Mouse (Mus musculus) heart, embryonic 15.5 days (tissue): Measurements from ENCODE around the gene Smoc2. TPM values are rescaled to one million over a fixed set of nuclear protein-coding genes. Genes with fewer than 3 reads are reported as not detected.

ENCODE experiments used
- ATAC-seq: fragments of 200-750 bp; cut with Nextera tagmentation; replicated peaks from 2 replicates; pipeline ENCODE4 v1.8.0; 2017; ENCODE audit warnings: low read depth, moderate TSS enrichment; ENCODE audit not compliant: insufficient number of reproducible peaks, insufficient read depth, low FRiP score
- H3K27ac ChIP-seq: fragments of 300-500 bp; sonication (generic); 2 replicates; pipeline ENCODE4 v1.5.1; 2015; ENCODE audit warnings: mild to moderate bottlenecking, inconsistent platforms
- H3K27me3 ChIP-seq: fragments of 300-500 bp; sonication (generic); 2 replicates; pipeline ENCODE4 v1.6.1; 2015; ENCODE audit warnings: inconsistent platforms
- H3K36me3 ChIP-seq: fragments of 300-500 bp; sonication (generic); 2 replicates; pipeline ENCODE4 v1.6.1; 2015; ENCODE audit warnings: mild to moderate bottlenecking, inconsistent platforms
- H3K4me1 ChIP-seq: fragments of 300-500 bp; sonication (generic); replicated peaks from 2 replicates; pipeline ENCODE4 v1.6.1; 2015; ENCODE audit warnings: inconsistent platforms
- H3K4me2 ChIP-seq: fragments of 300-500 bp; sonication (generic); 2 replicates; pipeline ENCODE4 v1.6.1; 2015; ENCODE audit warnings: inconsistent platforms, mild to moderate bottlenecking, moderate library complexity
- H3K4me3 ChIP-seq: fragments of 300-500 bp; sonication (generic); 2 replicates; pipeline ENCODE4 v1.5.1; 2015; ENCODE audit warnings: mild to moderate bottlenecking, inconsistent platforms
- H3K9ac ChIP-seq: fragments of 300-500 bp; sonication (generic); 2 replicates; pipeline ENCODE4 v1.6.1; 2015; ENCODE audit warnings: mild to moderate bottlenecking, inconsistent platforms
- H3K9me3 ChIP-seq: fragments of 300-500 bp; sonication (generic); replicated peaks from 2 replicates; pipeline ENCODE4 v1.6.1; 2016; ENCODE audit warnings: inconsistent platforms
- whole genome bisulfite sequencing: fragments of 180-500 bp; shearing (Covaris S2); methylation state at CpG from one replicate; pipeline ENCODE4 v1.1.7; 2015; ENCODE audit warnings: mixed read lengths; 5-methylcytosine and 5-hydroxymethylcytosine counted together
- polyA plus RNA-seq: library from polyadenylated mRNA; unstranded; fragments of >200 nt; fragmentation: Nextera tagmentation; extraction: Ambion mirVana; gene quantifications from 2 replicates; pipeline ENCODE4 v1.2.1, GENCODE M21; 2015

Smoc2 gene
- polyA plus RNA-seq: 37.1 and 50.1 TPM in 2 replicates

DNA sequence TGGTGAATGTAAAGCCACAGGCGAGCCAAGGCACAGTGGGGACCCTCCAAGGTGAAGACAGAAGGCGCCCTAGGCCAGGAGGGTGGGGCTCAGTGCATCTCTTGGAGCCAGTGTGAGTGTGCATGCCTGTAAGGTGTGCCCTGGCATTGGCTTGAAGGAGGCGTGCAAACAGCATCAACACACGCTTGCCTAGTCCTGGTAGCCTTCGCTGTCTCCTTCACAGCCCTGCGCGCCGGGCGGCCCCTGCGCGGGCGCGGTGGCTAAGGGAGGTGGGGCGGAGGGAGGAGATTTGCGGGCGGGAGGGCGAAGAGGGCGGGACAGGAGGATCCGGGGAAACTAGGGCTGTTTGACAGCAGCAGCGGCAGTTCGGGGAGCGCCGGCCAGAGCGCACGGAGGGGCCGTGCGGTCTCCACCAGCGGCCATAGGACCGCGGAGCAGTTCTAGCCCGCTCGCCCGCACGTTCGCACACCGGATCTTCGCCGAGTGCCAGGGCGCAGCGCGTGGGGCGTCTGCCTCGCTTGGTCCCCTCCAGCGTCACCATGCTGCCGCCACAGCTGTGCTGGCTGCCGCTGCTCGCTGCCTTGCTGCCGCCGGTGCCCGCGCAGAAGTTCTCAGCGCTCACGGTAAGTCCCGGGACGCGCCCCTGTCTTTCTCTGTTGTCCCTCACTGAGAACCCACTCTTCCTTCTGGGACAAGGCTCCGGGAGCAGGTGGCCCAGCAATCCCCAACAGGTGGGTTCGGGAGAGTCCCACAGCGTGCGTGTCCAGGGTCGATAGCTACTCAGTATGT, at the start of gene Smoc2:
Smoc2 (plus strand) TSS at position 330 of the 789 bp plus-strand sequence.
- H3K36me3 ChIP-seq: no peaks in the 10 kb centered on the region
- peaks cover 96% of the 10 kb centered on the region for H3K27me3 ChIP-seq
- peak within 1 kb of the TSS; percentile 40; the same call in 1 of the 2 replicates for H3K9ac ChIP-seq
- peak within 1 kb of the TSS; percentile 12; the same call in 1 of the 2 replicates for H3K27ac ChIP-seq
- H3K4me1 ChIP-seq: peaks cover 23% of the 10 kb centered on the region
- WGBS: under 1% methylated on average over 61 of the region's 61 CpGs
- peak within 1 kb of the TSS; percentile 90 for H3K4me2 ChIP-seq
- no peaks in the 10 kb centered on the region for H3K9me3 ChIP-seq
- peak; percentile 39; the same call in 1 of the 2 replicates for ATAC-seq
- H3K4me3 ChIP-seq: peak within 1 kb of the TSS; percentile 56

GRCm38 (mm10) chr17:14230698-14231430, 48.4 kb upstream of the Smoc2 start:
- WGBS: 13% methylated on average over 13 of the region's 13 CpGs
- peaks cover 7% of the 10 kb centered on the region for H3K4me1 ChIP-seq
- H3K4me3 ChIP-seq: no peak overlapping the region
- H3K4me2 ChIP-seq: no peak overlapping the region
- H3K27me3 ChIP-seq: peaks cover 81% of the 10 kb centered on the region
- no peaks in the 10 kb centered on the region for H3K9me3 ChIP-seq
- no peaks in the 10 kb centered on the region for H3K36me3 ChIP-seq
- no peak for ATAC-seq
- no peak overlapping the region for H3K9ac ChIP-seq
- H3K27ac ChIP-seq: no peak overlapping the region

DNA sequence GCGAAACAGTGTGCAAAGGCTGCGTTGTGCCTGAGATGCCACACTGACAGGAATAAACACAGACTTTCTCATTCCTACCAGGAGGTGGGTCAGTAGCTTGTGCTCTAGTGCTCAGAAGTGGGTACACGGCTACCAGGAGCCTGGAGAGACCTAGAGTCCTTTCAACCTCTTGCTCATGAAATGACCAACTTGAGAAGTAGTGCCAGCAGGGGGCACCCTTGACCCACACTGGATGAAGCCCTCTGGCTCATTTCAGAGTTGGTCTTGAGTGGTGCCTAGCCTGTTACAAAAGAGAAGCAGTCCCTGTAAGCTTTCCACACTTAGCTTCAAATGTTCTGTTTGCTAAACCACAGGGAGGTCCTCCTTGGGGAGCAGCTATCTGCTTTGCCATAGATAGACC, 46.7 kb upstream of the Smoc2 start:
- H3K27me3 ChIP-seq: peaks cover 88% of the 10 kb centered on the region
- no peaks in the 10 kb centered on the region for H3K36me3 ChIP-seq
- H3K4me3 ChIP-seq: no peak overlapping the region
- peaks cover 7% of the 10 kb centered on the region for H3K4me1 ChIP-seq
- H3K9ac ChIP-seq: no peak overlapping the region
- H3K4me2 ChIP-seq: no peak overlapping the region
- no peak; the same call in 1 of the 2 replicates for ATAC-seq
- no peaks in the 10 kb centered on the region for H3K9me3 ChIP-seq
- H3K27ac ChIP-seq: no peak overlapping the region
- WGBS: 57% methylated on average over 3 of the region's 3 CpGs

- H3K27me3 ChIP-seq: peaks cover 85% of the 10 kb centered on the region
- no peak overlapping the region for H3K4me3 ChIP-seq
- H3K4me2 ChIP-seq: no peak overlapping the region
- no peak overlapping the region for H3K9ac ChIP-seq
- ATAC-seq: no peak
- 33% methylated on average over 4 of the region's 4 CpGs for WGBS
- H3K4me1 ChIP-seq: peaks cover 7% of the 10 kb centered on the region
- no peak overlapping the region for H3K27ac ChIP-seq
- no peaks in the 10 kb centered on the region for H3K36me3 ChIP-seq
- no peaks in the 10 kb centered on the region for H3K9me3 ChIP-seq
Measured at GRCm38 (mm10) chr17:14233658-14234057, 45.6 kb upstream of the Smoc2 start.

DNA sequence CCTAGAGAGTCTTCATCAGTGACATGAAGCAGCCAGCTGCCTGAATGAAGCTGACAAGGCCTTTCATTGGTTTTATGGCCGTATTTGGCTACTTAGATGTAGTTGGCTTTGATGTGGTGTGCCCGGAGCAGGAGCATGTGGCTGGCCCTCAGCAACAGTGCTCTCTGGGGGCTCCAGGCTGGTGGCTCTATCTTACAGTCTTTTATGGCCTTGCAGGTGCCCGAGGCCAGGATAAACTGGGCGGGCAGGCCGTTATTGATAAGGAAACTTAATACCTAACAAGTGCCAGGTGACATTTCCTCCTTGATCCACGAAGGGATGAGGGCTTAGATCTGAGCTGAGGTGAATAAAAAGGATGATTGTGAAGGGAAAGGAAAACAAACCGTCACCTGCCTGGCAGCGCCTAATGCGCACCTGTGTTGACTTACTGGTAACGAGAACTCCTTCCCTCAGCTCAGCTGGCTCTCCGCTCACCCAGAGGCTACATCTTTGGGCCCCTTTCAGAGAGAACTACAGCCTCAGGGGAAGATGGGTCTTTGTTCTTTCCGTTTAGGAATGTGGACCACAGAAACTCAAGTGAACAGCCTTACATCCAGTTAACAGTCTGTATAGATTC, 44.4 kb upstream of the Smoc2 start:
- H3K9ac ChIP-seq: no peak overlapping the region
- no peak overlapping the region for H3K27ac ChIP-seq
- H3K4me1 ChIP-seq: peaks cover 7% of the 10 kb centered on the region
- no peaks in the 10 kb centered on the region for H3K9me3 ChIP-seq
- no peak overlapping the region for H3K4me3 ChIP-seq
- H3K36me3 ChIP-seq: no peaks in the 10 kb centered on the region
- whole genome bisulfite sequencing: 64% methylated on average over 12 of the region's 12 CpGs
- no peak overlapping the region for H3K4me2 ChIP-seq
- ATAC-seq: no peak
- peaks cover 79% of the 10 kb centered on the region for H3K27me3 ChIP-seq

DNA sequence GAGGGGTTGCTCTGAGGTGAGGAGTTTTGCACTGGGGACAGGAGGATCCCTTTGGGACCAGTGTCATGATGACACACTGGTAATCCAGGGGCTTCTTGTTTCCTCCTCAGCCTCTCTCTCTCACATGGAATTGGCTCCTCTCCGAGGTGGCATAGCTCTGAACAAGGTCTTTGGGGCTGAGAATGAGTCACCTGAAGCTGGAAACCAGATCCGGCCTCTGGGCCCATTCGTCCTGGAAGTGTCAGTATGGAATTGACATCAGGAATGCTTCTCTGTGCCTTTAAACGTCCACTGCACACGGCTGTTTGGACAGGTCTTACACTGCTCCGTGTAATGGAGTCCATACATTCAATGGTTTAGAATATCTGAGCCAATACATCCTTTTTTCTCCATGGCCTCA, 42.2 kb upstream of the Smoc2 start:
- H3K27me3 ChIP-seq: peaks cover 73% of the 10 kb centered on the region
- no peak overlapping the region for H3K27ac ChIP-seq
- no peaks in the 10 kb centered on the region for H3K4me1 ChIP-seq
- no peak for ATAC-seq
- no peaks in the 10 kb centered on the region for H3K9me3 ChIP-seq
- WGBS: 51% methylated on average over 6 of the region's 6 CpGs
- no peaks in the 10 kb centered on the region for H3K36me3 ChIP-seq
- no peak overlapping the region for H3K4me3 ChIP-seq
- H3K4me2 ChIP-seq: no peak overlapping the region
- H3K9ac ChIP-seq: no peak overlapping the region

- H3K4me2 ChIP-seq: no peak overlapping the region
- peaks cover 57% of the 10 kb centered on the region for H3K27me3 ChIP-seq
- H3K9me3 ChIP-seq: no peaks in the 10 kb centered on the region
- no peaks in the 10 kb centered on the region for H3K4me1 ChIP-seq
- H3K27ac ChIP-seq: no peak overlapping the region
- no peak for ATAC-seq
- no peaks in the 10 kb centered on the region for H3K36me3 ChIP-seq
- H3K9ac ChIP-seq: no peak overlapping the region
- H3K4me3 ChIP-seq: no peak overlapping the region
- WGBS: 64% methylated on average over 10 of the region's 10 CpGs
Measured at GRCm38 (mm10) chr17:14239960-14240359, 39.3 kb upstream of the Smoc2 start.

DNA sequence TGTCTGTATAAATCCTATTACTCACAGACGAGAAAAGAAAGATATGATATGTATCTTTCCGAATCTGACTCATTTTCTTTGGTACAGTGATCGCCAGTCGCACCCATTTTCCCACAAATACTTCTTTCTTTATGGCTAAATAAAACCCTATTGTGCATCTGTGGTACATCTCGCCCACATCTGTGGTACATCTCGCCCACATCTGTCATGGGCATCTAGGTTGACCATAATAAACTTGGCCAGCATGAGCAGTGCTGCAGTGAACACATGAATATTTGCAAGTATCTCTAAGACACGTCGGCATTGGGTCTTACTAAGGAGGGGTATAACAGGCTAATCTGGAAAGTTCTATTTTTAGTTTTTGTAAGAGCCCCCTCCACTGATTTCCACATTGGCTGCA, 36.7 kb upstream of the Smoc2 start:
- WGBS: 78% methylated on average over 8 of the region's 8 CpGs
- H3K4me3 ChIP-seq: no peak overlapping the region
- no peaks in the 10 kb centered on the region for H3K9me3 ChIP-seq
- no peak overlapping the region for H3K4me2 ChIP-seq
- H3K4me1 ChIP-seq: no peaks in the 10 kb centered on the region
- no peak overlapping the region for H3K27ac ChIP-seq
- H3K9ac ChIP-seq: no peak overlapping the region
- peaks cover 44% of the 10 kb centered on the region for H3K27me3 ChIP-seq
- no peak for ATAC-seq
- no peaks in the 10 kb centered on the region for H3K36me3 ChIP-seq

DNA sequence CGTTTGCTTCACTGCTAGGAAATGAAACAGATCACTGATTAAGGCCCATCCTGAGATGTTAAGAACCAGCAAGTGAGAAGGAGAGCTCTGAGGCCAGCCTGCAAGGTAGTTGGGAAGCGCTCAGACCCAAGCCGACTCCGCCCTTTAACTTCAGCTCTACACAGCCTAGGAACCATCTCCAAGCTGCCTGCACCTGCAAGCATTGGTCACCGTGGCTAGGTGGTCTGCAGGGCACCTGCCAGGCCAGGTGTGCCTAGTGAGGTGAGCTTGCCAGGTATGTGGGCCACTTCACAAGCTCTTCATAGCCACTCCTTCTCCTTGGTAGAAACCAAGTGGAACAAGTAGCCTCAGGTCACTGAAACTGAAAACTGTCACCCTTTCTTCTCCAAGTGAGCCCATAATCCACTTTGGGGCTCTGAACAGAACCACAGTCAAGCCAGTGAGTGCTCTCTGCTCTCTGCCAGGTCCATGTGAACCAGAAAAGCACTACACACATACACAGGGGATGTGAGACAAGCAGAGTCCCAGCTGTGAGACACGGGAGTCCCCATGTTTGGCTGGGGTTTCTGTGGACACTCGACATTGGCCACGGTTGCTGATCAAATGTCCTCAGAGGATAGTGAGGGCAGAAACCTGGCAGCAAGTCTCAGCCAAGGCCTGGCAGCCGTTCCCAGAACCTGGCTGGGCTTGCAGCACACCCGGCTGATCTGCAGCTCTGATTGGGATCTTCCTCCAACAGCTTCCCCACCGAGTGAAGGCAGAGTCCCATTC, 34.9 kb upstream of the Smoc2 start:
- no peak for ATAC-seq
- 55% methylated on average over 11 of the region's 11 CpGs for WGBS
- Histone ChIP-seq H3K27me3 (peaks cover 50% of the 10 kb centered on the region), H3K36me3 (no peaks in the 10 kb centered on the region), H3K4me2 (no peak overlapping the region), H3K4me1 (no peaks in the 10 kb centered on the region), H3K9me3 (no peaks in the 10 kb centered on the region), H3K27ac (no peak overlapping the region), H3K4me3 (no peak overlapping the region), H3K9ac (no peak overlapping the region)

DNA sequence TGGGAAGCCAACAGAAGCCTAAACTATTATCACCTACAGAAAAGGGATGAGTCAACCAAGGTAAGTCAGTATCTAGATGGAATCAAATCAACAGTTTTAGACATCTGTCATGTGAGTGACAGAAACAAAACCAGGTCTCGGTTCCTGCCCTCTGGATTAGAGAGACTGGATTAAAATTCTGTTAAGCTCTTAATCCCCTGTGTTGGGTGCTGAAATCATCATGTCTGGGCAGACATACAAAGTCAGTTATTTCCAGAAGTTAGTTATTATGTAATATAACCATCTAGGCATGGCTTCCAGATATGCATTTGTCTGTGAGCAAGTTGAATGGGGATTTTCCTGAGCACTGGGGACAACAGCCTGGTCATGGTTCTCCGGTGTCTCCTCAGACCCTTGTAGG, 33.0 kb upstream of the Smoc2 start:
- peaks cover 48% of the 10 kb centered on the region for H3K27me3 ChIP-seq

GRCm38 (mm10) chr17:14247931-14248330, 31.4 kb upstream of the Smoc2 start:
- no peak overlapping the region for H3K9ac ChIP-seq
- peaks cover 38% of the 10 kb centered on the region for H3K27me3 ChIP-seq
- WGBS: 85% methylated on average over 8 of the region's 8 CpGs
- peaks cover 4% of the 10 kb centered on the region; the same call in 1 of the 2 replicates for H3K4me1 ChIP-seq
- H3K27ac ChIP-seq: no peak overlapping the region
- no peak overlapping the region for H3K4me2 ChIP-seq
- no peaks in the 10 kb centered on the region for H3K9me3 ChIP-seq
- H3K36me3 ChIP-seq: no peaks in the 10 kb centered on the region
- H3K4me3 ChIP-seq: no peak overlapping the region
- ATAC-seq: no peak

More for the DNA sequence above, 33.0 kb upstream of the Smoc2 start:
- Histone ChIP-seq H3K4me2 (no peak overlapping the region), H3K4me3 (no peak overlapping the region), H3K27ac (no peak overlapping the region), H3K36me3 (no peaks in the 10 kb centered on the region), H3K9me3 (no peaks in the 10 kb centered on the region), H3K9ac (no peak overlapping the region), H3K4me1 (peaks cover 4% of the 10 kb centered on the region; the same call in 1 of the 2 replicates)
- no peak for ATAC-seq
- 86% methylated on average over 2 of the region's 2 CpGs for WGBS
